In genomic region chr13:73071032-73071431, GRCm38 (mm10) we compare ENCODE assay signal across 18 mouse cellular contexts.
DNase-seq lines count a peak whose midpoint lies in the region; ATAC-seq lines count a peak whose summit lies in the region.
"Had no signal": no experiment of that assay in that cellular context is flagged by ENCODE, and none has a peak within 500 bp of the region (broad histone marks: within the 10 kb centered on the region; RNA-seq: fewer than 3 reads in every experiment).

No protein-coding gene starts in this region.

- H3K9ac ChIP-seq in neural tube, embryonic 13.5 days: 0 out of 2 replicates have a peak overlapping the region, but pooled peaks have one; percentile 28
- H3K9ac ChIP-seq: intestine, embryonic 15.5 days; limb, embryonic 12.5 days; liver, embryonic 13.5 days had no signal

- no peaks in the 10 kb centered on the region for H3K9me3 ChIP-seq in neural tube, embryonic 13.5 days
- H3K9me3 ChIP-seq in hindbrain, embryonic 10.5 days: no peaks in the 10 kb centered on the region
- H3K9me3 ChIP-seq: intestine, embryonic 15.5 days; limb, embryonic 12.5 days; liver, embryonic 13.5 days had no signal

- peaks cover 29% of the 10 kb centered on the region for H3K4me1 ChIP-seq in neural tube, embryonic 13.5 days (replicated peaks)
- H3K4me1 ChIP-seq in hindbrain, embryonic 10.5 days (replicated peaks): peaks cover 41% of the 10 kb centered on the region
- H3K4me1 ChIP-seq: limb, embryonic 12.5 days; liver, embryonic 13.5 days had no signal

- peaks cover 80% of the 10 kb centered on the region for H3K27me3 ChIP-seq in neural tube, embryonic 13.5 days
- peaks cover 86% of the 10 kb centered on the region for H3K27me3 ChIP-seq in hindbrain, embryonic 10.5 days (ENCODE audit: insufficient read depth, poor library complexity, severe bottlenecking)
- H3K27me3 ChIP-seq: liver, embryonic 13.5 days had no signal

- no peak overlapping the region for H3K27ac ChIP-seq in neural tube, embryonic 13.5 days (replicated peaks)
- peak overlapping the region; percentile 19 for H3K27ac ChIP-seq in hindbrain, embryonic 10.5 days
- H3K27ac ChIP-seq: intestine, embryonic 15.5 days; limb, embryonic 12.5 days; liver, embryonic 13.5 days had no signal

- 15% methylated on average over 8 of the region's 8 CpGs for WGBS in neural tube, embryonic 13.5 days
- WGBS in hindbrain, embryonic 10.5 days: 65% methylated on average over 8 of the region's 8 CpGs

- H3K36me3 ChIP-seq in neural tube, embryonic 13.5 days: no peaks in the 10 kb centered on the region
- no peaks in the 10 kb centered on the region for H3K36me3 ChIP-seq in hindbrain, embryonic 10.5 days
- H3K36me3 ChIP-seq: intestine, embryonic 15.5 days; limb, embryonic 12.5 days; liver, embryonic 13.5 days had no signal

- no peak overlapping the region for H3K4me3 ChIP-seq in neural tube, embryonic 13.5 days
- no peak overlapping the region for H3K4me3 ChIP-seq in hindbrain, embryonic 10.5 days
- H3K4me3 ChIP-seq: erythroblast, embryonic 14.5 days; intestine, embryonic 15.5 days; limb, embryonic 12.5 days; liver, embryonic 13.5 days had no signal

- H3K4me2 ChIP-seq in neural tube, embryonic 13.5 days: 0 out of 2 replicates have a peak overlapping the region, but pooled peaks have one; percentile 4
- H3K4me2 ChIP-seq: heart, embryonic 11.5 days; intestine, embryonic 15.5 days; limb, embryonic 12.5 days; liver, embryonic 13.5 days had no signal

- no peak for ATAC-seq in neural tube, embryonic 13.5 days (ENCODE audit: low read depth)
- ATAC-seq: intestine, embryonic 15.5 days had no signal

- peak; percentile 27 for DNase-seq in embryo, embryonic 10 days (ENCODE audit: low spot score)
- DNase-seq in embryo, embryonic 10.5 days (ENCODE audit: low spot score): no peak
- no peak for DNase-seq in neural tube, embryonic 10.5 days (ENCODE audit: extremely low spot score, low spot score)
- DNase-seq in hindbrain, embryonic 10.5 days (ENCODE audit: low spot score): no peak
- DNase-seq in mesoderm, embryonic 11.5 days (ENCODE audit: low read depth, low spot score): peak; percentile 24
- DNase-seq in left cerebral cortex, adult 9 months (ENCODE audit: low spot score in 2 of 2): no peak
- DNase-seq in urinary bladder, postnatal 36 days (ENCODE audit: low spot score in 2 of 2): no peak
- DNase-seq: adrenal gland, adult 2 months; heart, postnatal 14 days; kidney, postnatal 4 days; layer of hippocampus, postnatal 36 days; liver, embryonic 13.5 days; thymus, adult 18-20 months had no signal

Comparison
In these comparisons a context has a peak if more than half of its experiments do, and no peak if none do; other contexts are left out.
1. DNase-seq: peak in embryo, embryonic 10 days (single experiment) and mesoderm, embryonic 11.5 days (single experiment); none in embryo, embryonic 10.5 days (single experiment), neural tube, embryonic 10.5 days (single experiment), hindbrain, embryonic 10.5 days (single experiment), left cerebral cortex, adult 9 months (0 of 2) and urinary bladder, postnatal 36 days (0 of 2).